Mouse (Mus musculus): ENCODE results near the gene Sap25. TPM values are rescaled to one million over a fixed set of nuclear protein-coding genes. Genes with fewer than 3 reads are reported as not detected.
A peak's percentile ranks its signal among the peaks of the same experiment; 100 is the strongest.
"Not testable (repeated sequence)": the region's sequence is repeated elsewhere in the genome, so short reads cannot be mapped to it uniquely, and the experiment has no call there.

Gene Sap25
- 1 to 10 TPM; 2.8 to 4.9 TPM for total RNA-seq (2021)

DNA sequence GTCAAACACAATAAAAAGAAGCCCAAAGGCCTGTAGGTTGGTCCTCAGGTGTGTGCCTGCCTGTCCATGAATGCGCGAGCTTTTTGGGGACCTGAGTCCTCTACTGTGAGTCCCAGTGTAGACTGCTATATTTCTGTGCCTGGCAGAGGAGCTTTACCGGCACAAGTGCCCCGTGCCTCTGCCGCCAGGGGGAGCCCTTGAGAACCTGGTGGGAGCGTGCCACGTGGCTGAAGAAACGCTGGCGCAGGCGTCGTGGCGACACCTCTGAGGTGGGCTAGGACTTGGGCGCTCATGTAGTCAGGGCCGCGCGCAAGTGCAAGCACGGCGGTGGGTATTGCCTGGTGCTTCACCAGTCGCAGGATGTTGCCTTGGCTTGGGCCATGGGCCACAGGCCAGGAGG, at the start of gene Sap25:
Sap25 (plus strand) TSS at position 281 of the 400 bp plus-strand sequence.
- intact Hi-C loops (cut with DNase I) = no loop called here
- no peak for DNase-seq

DNA sequence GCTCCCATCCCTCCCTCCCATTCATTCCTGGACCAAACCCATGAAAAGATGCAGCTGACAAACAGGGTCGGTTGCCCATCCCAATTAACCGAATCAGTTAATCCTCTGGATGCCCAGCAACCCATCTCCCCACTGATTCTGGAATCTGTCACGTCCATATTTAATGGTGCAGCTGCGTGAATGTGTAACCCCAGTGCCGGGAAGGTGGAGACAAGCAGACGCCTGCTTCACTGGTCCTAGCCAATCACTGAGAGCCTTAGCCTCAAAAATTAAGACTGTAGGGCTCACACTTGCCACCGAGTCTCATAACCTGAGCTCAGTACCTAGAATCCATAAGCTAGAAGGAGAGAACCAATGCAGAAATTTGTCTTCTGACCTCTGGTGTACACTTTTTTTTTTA, 45.2 kb upstream of the Sap25 start:
- DNase-seq = no peak
- intact Hi-C loops (cut with DNase I) = no loop called here

DNA sequence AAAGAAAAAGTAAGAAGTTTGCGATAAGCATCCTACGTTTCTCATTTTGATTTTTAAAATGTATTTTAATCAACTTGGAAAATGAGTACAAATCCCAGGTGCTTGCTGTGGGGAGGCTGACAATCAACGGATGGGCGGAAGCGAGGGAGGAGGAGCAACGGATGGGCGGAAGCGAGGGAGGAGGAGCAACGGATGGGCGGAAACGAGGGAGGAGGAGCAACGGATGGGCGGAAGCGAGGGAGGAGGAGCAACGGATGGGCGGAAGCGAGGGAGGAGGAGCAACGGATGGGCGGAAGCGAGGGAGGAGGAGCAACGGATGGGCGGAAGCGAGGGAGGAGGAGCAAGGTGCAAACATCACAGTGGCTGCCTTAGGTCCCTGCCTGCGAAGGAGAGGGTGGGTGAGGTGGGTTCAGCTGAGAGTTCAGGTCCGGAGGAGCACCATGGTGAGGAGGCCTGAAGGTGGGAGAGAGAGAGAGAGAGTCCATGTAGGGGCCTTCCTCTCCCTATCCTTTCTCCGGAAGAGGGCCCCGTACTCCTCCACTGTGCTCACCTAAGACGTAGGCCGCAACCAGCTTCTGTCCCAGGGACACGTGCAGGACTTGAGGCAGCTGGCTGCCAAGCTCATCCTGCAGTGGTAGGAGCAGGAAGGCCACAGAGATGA, 44.4 kb upstream of the Sap25 start:
- DNase-seq = no peak
- intact Hi-C loops (cut with DNase I) = no loop called here

DNA sequence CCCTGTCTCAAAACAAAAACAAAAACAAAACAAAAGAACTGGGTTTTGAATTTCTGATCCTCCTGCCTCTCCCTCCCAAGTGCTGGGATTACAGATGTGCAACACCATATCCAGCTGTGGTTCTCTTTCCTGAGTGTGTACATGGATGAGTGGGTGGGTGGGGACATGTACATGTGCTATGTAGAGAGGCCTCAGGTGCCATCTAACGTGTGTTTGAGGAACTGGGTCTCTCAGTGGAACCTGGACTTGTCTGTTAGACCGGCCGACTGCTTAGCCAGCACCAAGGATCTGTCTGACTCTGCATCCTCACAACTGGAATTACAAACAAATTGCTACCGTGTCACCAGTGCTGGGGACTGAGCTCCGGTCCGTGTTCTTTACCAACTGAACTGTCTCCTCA, 43.5 kb upstream of the Sap25 start:
- DNase-seq = no peak
- intact Hi-C loops (cut with DNase I) = no loop called here

DNA sequence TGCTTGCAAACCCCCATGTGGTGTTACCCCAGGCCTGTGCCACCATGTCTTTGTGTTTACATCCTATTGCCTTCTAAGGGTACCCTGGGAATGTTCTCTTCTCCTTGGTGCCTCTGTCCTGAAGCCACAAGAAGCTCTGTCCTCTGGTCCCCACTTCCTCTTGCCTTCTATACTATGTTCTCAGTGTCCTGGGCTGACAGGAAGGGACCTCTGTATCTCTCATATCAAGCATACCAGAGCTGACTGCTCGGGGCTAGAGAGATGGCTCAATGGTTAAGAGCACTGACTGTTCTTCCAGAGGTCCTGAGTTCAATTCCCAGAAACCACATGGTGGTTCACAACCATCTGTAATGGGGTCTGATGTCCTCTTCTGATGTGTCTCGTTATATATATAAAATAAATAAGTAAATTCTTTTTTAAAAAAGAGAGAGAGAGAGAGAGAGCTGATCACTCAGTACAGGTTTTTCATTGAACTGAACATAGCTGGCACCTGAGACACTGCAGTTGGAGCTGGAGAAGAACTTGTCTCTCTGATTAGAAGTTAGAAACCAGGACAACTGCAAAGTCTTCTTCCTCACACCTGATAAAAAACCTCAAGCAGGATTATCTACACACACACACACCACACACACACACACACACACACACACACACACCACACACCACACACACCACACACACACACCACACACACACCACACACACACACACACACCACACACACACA, 42.9 kb upstream of the Sap25 start:
- DNase-seq = no peak
- intact Hi-C loops (cut with DNase I) = no loop called here

DNA sequence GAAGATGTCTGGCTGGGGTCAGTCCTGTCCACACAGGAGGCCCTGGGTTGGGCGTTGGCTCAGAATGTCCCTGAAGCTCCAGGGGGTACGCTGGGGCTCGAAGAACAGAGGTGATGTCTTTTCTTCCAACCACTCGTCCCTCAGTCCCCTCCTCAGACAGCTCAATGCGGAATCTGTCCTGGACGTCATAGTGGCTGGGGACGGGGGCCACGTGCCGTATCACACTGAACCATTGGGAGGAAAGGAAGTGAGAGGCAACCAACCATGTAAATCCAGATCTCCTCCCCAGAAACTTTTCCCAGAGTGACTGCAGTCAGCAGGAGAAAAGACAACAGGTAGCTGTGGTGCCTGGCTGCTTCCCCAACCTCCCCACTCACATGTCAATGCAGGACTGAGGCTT, 41.5 kb upstream of the Sap25 start:
- DNase-seq = no peak
- intact Hi-C loops (cut with DNase I) = no loop called here

DNA sequence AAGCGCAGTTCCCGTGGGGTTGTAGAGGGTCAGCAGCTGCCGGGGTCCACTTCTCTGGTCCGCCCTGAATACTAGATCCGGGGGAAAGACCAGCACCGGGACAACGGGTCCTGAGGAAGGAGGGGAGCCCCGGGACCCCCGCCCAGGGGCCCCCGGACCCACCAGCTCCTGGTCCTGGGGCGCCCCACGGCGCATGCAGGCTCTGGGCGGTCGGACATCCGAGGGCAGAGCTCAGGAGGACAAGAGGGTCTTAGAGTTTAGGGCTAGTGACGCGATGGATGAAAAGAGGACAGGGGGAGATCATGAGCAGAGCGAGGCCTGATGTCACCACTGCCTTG, 40.9 kb upstream of the Sap25 start:
- intact Hi-C loops (cut with DNase I) = no loop called here
- no peak for DNase-seq

DNA sequence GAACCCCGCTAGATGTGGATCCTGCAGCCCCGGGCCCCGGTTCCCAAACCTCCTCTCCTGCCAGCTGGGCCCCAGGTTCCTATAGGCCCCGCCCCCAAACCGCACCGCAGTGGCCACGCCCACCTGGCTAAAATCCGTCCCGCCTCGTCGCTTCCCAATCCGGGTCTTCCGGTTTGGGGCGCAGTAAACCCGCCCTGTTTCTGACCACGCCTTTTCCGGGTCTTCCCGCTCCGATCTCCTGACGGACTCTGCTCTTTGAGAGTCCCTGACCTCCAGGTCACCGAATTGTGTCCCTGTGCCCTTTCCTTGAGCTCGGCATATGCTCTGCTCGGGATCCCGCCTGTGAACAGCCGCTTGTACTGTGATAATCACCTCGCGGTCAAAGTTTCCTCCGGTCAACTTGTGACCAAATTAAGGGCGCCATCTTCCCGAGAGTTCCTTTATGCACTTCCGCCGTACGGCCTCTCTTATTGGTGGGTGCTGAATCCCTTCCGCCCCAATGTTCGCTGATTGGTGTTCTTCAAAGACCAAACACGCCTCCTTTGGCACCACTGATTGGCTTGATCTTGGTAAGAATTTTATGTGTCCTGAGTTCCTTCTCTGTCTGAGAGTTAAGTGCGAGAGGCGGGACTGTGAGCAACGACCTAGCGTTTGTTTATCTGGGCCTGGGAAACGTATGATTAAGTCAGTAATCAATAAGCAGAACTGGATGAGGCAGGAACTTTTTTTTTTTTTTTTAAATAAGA, 40.3 kb upstream of the Sap25 start, which contains the start of gene Mospd3:
Mospd3 (minus strand) TSS at position 440 of the 746 bp plus-strand sequence.
- peak; percentile 96 for DNase-seq
- intact Hi-C loops (cut with DNase I) = no loop called here

DNA sequence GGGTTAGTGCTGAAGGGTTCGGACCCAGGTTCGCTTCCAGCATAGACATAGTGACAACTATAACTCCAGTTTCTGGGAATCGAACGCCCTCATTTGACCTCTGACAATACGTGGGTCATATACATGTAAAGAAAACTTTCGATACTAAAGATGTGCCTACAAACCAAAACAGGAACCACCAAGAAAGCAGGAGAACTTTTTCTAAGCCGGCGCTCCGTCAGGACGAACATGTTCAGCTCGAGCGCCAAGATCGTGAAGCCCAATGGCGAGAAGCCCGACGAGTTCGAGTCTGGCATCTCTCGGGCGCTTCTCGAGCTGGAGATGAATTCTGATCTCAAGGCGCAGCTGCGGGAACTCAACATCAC, 39.8 kb upstream of the Sap25 start:
- no peak for DNase-seq
- intact Hi-C loops (cut with DNase I) = no loop called here

DNA sequence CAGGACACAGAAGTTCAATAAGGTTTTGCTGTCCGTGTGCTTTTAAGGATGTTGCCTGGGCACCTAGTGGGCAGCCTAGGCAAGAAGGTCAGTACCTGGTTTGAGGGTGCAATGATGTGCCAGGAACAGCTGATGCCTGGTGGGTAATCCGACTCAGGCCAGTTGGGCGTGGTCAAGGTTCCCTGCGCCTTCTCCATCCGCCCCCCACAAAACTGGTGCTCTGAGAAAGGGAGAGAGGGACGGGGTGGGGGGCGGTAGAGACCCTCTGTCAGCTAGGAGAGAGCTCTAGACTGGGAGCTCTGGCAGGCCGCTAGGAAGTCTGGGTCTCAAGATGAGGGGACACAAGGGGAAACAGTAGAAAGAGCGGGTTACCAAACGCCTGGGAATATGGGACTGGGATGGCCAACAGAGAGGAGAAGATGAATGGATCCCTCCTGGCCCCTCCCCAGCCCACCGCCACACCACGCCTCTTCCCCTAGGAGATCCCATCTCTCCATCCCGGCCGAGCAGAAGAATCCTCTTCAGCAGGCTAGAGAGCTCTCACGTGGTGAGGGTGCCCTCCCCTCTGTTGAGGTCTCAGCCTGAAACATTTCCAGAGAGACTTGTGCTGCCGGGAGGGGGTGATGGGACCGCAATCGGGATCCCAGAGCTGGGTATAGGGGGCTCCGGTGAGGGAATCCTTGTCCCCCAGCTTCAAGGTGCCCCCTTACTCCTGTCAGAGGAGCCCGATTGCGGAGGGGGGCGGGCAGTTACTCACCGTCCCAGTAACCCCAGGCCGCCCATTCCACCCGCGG, 33.1 kb upstream of the Sap25 start:
- DNase-seq = no peak
- intact Hi-C loops (cut with DNase I) = no loop called here

DNA sequence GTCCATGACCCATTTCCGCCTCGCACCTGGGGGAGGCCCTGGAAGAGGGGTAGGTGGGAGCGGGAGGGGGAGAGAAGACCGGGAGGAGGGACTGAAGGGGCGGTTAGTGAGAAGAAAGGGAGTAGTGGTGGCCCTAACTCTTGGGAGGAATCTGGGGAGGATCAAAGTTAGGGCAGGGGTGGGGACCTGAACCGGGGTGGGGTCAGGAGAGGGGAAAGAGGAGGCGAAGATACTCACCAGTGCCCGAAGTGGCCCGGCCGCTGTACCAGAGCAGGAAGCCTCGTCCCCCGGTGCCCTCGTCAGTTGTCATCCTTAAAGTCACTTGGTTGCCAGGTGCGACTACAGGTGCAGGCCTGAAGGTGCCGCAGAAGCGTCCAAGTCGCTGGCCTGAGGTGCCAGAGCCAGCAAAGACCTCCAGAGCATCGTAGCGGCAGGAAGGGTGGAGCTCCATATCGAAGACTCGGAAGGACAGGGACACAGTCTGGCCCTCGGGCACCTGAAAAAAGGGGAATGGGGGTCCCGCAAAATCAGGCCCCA, 32.4 kb upstream of the Sap25 start:
- intact Hi-C loops (cut with DNase I) = no loop called here
- DNase-seq = no peak

DNA sequence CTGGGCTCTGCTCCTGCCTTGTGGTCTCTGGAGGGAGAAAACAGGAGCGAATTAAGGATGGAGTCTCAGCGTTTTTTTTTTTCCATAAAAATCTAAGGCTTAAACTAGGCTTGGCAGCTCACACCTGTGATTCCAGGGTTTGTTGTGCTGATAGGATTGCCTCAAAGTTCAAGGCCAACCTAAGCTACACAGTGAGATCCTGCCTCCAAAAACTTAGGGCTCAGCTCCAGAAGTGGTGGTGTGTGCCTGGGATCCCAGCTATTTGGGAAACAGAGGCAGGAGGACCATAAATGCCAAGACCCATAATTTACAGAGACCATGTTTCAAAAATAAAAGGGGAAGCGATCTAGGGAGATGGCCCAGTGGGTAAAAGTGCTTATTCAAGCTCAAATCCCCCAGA, 31.8 kb upstream of the Sap25 start:
- intact Hi-C loops (cut with DNase I) = no loop called here
- DNase-seq = no peak

DNA sequence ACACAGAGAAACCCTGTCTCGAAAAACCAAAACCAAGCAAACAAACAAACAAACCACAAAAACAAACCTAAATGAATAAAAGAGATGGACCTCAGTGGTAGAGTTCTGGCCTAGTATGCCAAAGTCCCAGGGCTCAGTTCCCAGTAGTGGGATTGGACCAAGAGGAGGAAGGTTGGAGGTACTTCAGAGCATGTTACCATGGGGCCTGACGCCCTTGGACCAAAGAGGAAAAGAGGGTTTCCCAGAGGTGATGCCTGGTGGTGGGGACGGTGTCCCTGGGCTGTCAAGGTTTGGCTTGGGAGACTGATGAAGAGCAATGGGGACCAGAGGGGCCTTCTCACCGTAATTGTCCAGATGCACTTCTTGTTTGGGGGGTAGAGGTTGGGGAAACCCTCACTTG, 31.1 kb upstream of the Sap25 start:
- intact Hi-C loops (cut with DNase I) = no loop called here
- DNase-seq = no peak

DNA sequence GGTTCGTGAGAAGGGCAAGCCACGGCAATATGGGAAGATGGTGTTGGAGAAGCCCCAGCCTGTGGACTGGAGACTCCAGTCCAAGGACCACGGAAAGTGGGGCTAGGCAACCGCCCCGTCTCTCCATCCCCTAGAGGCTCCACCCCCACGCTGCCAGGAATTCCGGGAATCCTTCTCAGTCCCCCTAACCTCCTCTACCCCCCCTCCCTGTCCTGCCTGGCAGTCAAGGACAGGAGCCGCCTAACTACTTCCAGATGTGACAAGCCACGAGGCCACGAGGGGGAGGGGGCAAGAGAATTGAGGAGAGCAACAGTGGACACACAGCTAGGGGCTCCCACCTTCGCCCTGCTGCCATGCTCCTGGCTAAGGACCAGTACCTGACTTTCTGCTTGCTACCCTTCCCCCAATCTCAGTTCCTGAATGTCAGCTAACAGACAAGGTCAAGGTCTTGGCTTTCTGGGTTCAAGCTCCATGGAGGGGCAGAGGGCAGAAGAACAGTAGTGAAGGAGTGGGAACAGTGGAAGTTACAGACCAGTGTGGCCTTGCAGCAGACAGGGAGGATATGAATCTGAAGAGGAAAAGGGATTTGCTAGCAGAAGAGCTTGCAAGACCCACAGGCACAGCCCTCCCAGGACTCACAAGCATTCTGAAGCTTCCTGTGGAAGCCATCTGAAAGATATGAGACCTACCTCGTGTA, 30.4 kb upstream of the Sap25 start:
- intact Hi-C loops (cut with DNase I) = no loop called here
- DNase-seq = no peak

DNA sequence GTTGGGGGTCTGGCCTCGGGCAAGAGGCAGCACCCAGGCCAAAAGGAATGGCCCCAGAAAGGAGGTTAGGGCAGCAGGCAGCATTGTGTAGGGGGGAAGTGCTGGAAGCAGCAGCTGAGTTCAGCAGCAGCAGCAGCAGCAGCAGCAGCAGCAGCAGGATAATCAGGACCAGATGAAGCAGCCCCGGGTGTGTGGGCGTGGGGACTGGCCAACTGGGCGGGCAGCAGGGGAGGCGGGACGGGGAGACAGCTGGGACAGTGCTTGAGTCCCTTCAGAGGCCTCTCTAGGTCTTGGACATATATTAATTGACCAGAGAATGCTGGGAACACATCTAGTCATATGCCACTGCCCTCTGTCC, 29.9 kb upstream of the Sap25 start:
- DNase-seq = peak; percentile 35
- intact Hi-C loops (cut with DNase I) = no loop called here

DNA sequence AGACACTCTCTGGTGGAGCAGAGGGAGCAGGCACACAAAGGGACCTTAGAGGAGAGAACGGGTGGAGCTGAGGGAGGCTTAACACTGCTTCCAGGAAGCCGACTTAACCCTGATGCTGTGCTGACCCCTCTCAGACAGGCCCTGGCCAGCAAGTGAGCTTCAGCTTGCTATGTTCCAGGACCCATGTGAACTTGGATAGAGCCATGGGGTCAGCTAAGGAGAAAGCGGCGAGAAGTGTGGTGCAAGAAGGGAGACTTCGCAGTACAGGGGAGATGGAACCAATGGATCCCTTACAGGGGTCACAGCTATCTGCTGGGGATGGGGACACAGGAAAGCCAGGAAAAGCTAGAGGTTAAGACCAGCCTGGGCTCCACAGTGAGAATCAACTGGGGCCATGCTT, 28.1 kb upstream of the Sap25 start:
- no peak for DNase-seq
- intact Hi-C loops (cut with DNase I) = no loop called here

DNA sequence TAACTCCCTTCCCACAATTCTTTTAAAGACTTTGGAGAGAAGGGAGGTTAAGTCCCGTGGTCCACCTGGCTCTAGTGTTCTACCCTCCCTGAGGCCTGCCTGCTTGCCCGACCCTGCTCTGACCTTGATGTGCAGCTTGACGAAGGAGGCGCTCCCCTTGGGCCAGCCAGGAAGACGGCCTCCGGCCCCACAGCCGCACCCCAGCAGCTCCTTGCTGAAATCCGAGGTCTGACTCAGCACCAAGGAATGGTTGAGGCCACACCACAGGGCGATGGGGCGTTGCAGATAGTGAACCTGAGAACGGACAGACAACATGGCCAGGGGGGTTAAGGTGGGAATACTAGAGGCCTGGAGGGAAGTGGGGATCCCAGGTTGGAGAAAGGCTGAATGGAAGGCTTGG, 27.6 kb upstream of the Sap25 start, which contains the start of gene Pcolce:
Pcolce (minus strand) TSS at position 235 of the 400 bp plus-strand sequence.
- intact Hi-C loops (cut with DNase I) = no loop called here
- no peak for DNase-seq

DNA sequence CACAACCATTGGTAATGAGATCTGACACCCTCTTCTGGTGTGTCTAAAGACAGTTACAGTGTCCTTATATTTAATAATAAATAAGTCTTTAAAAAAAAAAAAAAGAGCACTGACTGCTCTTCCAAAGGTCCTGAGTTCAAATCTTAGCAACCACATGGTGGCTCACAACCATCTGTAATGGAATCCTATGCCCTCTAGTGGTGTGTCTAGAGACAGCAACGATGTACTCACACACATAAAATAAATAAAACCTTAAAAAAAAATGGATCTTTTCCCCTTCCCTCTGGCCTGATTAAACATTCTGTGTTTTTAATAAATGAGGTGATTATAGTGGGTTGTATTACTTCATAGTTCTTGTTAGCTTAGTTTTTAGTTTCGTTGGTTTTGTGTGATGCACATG, 26.2 kb upstream of the Sap25 start:
- DNase-seq; intact Hi-C loops (cut with DNase I): not testable (repeated sequence)

DNA sequence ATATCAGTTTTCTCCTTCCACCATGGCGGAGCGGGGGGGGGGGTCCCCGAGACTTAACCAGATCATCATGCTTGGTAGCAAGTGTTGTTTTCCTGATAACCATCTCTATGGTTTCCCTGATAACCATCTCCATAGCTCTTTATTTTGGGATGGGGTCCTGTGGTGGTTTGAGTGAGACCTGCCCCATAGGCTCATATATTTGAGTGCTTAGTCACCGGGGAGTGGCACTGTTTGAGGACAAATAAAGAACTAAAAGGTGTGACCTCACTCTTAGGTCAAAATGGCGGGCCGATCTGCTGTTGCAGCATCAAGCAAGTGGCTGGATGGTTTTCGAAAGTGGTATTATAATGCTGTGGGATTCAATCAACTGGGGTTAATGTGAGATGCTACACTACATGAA, 25.8 kb upstream of the Sap25 start:
- intact Hi-C loops (cut with DNase I) = no loop called here
- DNase-seq = no peak

DNA sequence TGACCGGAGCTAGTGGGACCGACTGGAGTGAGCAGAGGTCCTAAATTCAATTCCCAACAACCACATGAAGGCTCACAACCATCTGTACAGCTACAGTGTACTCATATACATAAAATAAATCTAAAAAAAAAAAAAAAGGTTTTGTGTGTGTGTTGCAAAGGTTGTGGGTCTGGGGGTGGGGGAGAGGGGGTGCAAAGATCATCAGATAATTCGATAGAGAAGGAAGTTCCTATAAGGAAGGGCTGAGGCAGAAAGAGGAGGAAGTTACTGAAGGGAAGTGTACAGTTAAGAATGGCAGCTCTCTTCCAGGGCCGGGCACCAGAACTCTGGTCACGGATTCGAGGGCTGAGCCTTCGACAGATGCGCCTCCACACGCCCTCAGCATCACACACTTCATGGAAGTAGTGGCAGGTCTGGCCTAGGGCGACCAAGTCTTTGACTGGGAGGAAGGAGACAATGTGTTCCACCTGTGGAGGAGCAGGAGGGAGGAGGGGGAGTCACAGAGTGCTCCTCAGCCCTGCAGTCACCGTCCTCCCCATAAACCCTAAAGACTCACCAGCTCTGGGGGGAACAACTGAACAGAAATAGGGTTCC, 17.1 kb upstream of the Sap25 start:
- DNase-seq = no peak
- intact Hi-C loops (cut with DNase I) = no loop called here

All from left cerebral cortex, postnatal 4 days (tissue).